Mouse (Mus musculus): Measurements from ENCODE around the gene Exoc6b.

GRCm38 (mm10) chr6:85024403-85024802 lies 44.9 kb downstream of the Exoc6b start:
- TF ChIP-seq CTCF (IDR thresholded peaks at IDR 0.05; ENCODE audit: low read depth, low read length) (no peak), POLR2AphosphoS5 (IDR thresholded peaks at IDR 0.05; ENCODE audit: insufficient replicate concordance, low read depth, low read length) (no peak), GATA1 (IDR thresholded peaks at IDR 0.05; ENCODE audit: borderline replicate concordance, low read length) (no peak), TAL1 (conservative IDR thresholded peaks at IDR 0.05; ENCODE audit: low read depth, low read length) (no peak)

All from G1E (cell line).